Mouse (Mus musculus) embryonic fibroblast, embryonic 13.5 days (primary cell): ENCODE data around the gene Majin. TPM values are rescaled to one million over a fixed set of nuclear protein-coding genes. Genes with fewer than 3 reads are reported as not detected.

Source experiments
- H3K27ac ChIP-seq: 2 replicates; pipeline ENCODE4 v1.5.1; 2012; ENCODE audit warnings: low read length, control low read depth, inconsistent platforms; ENCODE audit not compliant: insufficient read depth
- H3K4me1 ChIP-seq: 2 replicates; pipeline ENCODE4 v1.6.1; 2011; ENCODE audit warnings: low read length; ENCODE audit not compliant: control insufficient read depth, insufficient read depth
- H3K4me3 ChIP-seq: 2 replicates; pipeline ENCODE4 v1.5.1; 2011; ENCODE audit warnings: mild to moderate bottlenecking, control low read depth, low read length; ENCODE audit not compliant: insufficient read depth
- CTCF ChIP-seq: IDR thresholded peaks from 2 replicates; pipeline ENCODE4 v1.5.1; 2011; ENCODE audit warnings: mild to moderate bottlenecking, control low read depth, low read length, moderate library complexity, borderline replicate concordance; ENCODE audit not compliant: insufficient read depth
- POLR2A ChIP-seq: IDR thresholded peaks from 2 replicates; pipeline ENCODE4 v1.6.1; 2011; ENCODE audit warnings: low read depth, mild to moderate bottlenecking, control low read depth, low read length, moderate library complexity
- polyA plus RNA-seq: library from polyadenylated mRNA; stranded (reverse); fragments of >200 nt; gene quantifications from 2 replicates; pipeline ENCODE4 v1.2.4, GENCODE M21; 2011; ENCODE audit warnings: low read depth; ENCODE audit not compliant: missing spikeins, insufficient read length

The Majin gene
- polyA plus RNA-seq, result not detected in 2 replicates

GRCm38 (mm10) chr19:6184131-6184530, at the start of gene Majin:
Gene Majin, plus strand, starts transcription at chr19:6184388.
- TF ChIP-seq CTCF (no peak), POLR2A (no peak)
- H3K27ac ChIP-seq, result no peak within 1 kb of the TSS

GRCm38 (mm10) chr19:6136397-6136796, 47.8 kb upstream of the Majin start:
- TF ChIP-seq CTCF (no peak), POLR2A (no peak)
- Histone ChIP-seq H3K4me3 (no peak overlapping the region), H3K4me1 (peaks cover 9% of the 10 kb centered on the region), H3K27ac (peak overlapping the region; percentile 95)

More at GRCm38 (mm10) chr19:6184131-6184530, at the start of gene Majin:
- H3K4me1 ChIP-seq, result no peaks in the 10 kb centered on the region
- H3K4me3 ChIP-seq, result no peak within 1 kb of the TSS

GRCm38 (mm10) chr19:6139701-6140100, 44.5 kb upstream of the Majin start:
- Histone ChIP-seq H3K4me3 (no peak overlapping the region), H3K27ac (no peak overlapping the region), H3K4me1 (peaks cover 9% of the 10 kb centered on the region)
- TF ChIP-seq CTCF, result no peak
- TF ChIP-seq POLR2A, result no peak

GRCm38 (mm10) chr19:6140374-6140677, 43.9 kb upstream of the Majin start:
- H3K4me1 ChIP-seq, result peaks cover 9% of the 10 kb centered on the region
- TF ChIP-seq CTCF (no peak), POLR2A (no peak; the same call in 1 of the 2 replicates)

GRCm38 (mm10) chr19:6140678-6141393, 43.4 kb upstream of the Majin start, which contains the start of gene Batf2:
Gene Batf2, plus strand, starts transcription at chr19:6140983.
- TF ChIP-seq POLR2A, result peak; percentile 60
- peak; percentile 76 for TF ChIP-seq CTCF
- Histone ChIP-seq H3K4me1 (peaks cover 7% of the 10 kb centered on the region), H3K27ac (peak within 1 kb of the TSS; percentile 93), H3K4me3 (peak within 1 kb of the TSS; percentile 51)

More at GRCm38 (mm10) chr19:6140374-6140677, 43.9 kb upstream of the Majin start:
- peak overlapping the region; percentile 51 for H3K4me3 ChIP-seq
- H3K27ac ChIP-seq, result peak overlapping the region; percentile 93

GRCm38 (mm10) chr19:6141394-6141749, 42.8 kb upstream of the Majin start, which contains the start of gene Arl2:
Gene Arl2, minus strand, starts transcription at chr19:6141548.
- TF ChIP-seq POLR2A (peak; percentile 46; the same call in 1 of the 2 replicates), CTCF (peak; percentile 16; the same call in 1 of the 2 replicates)
- Histone ChIP-seq H3K4me3 (peak within 1 kb of the TSS; percentile 51), H3K27ac (peak within 1 kb of the TSS; percentile 93), H3K4me1 (peaks cover 2% of the 10 kb centered on the region; the same call in 1 of the 2 replicates)

- no peak overlapping the region for H3K4me3 ChIP-seq
- TF ChIP-seq CTCF (no peak), POLR2A (no peak)
- H3K27ac ChIP-seq, result no peak overlapping the region
- H3K4me1 ChIP-seq, result no peaks in the 10 kb centered on the region; the same call in 1 of the 2 replicates
Measured at GRCm38 (mm10) chr19:6144842-6145241, 39.3 kb upstream of the Majin start.

- H3K4me3 ChIP-seq, result no peak overlapping the region
- TF ChIP-seq CTCF (no peak), POLR2A (no peak)
- no peak overlapping the region for H3K27ac ChIP-seq
- no peaks in the 10 kb centered on the region for H3K4me1 ChIP-seq
Measured at GRCm38 (mm10) chr19:6155174-6155573, 29.0 kb upstream of the Majin start.

- H3K27ac ChIP-seq, result no peak overlapping the region
- TF ChIP-seq POLR2A (no peak), CTCF (peak; percentile 24; the same call in 1 of the 2 replicates)
Measured at GRCm38 (mm10) chr19:6156372-6156771, 27.8 kb upstream of the Majin start.

GRCm38 (mm10) chr19:6157220-6157619, 27.0 kb upstream of the Majin start:
- H3K4me3 ChIP-seq, result no peak overlapping the region
- H3K27ac ChIP-seq, result no peak overlapping the region
- TF ChIP-seq POLR2A, result no peak
- no peak for TF ChIP-seq CTCF
- no peaks in the 10 kb centered on the region for H3K4me1 ChIP-seq

More at GRCm38 (mm10) chr19:6156372-6156771, 27.8 kb upstream of the Majin start:
- Histone ChIP-seq H3K4me1 (no peaks in the 10 kb centered on the region), H3K4me3 (no peak overlapping the region)
